Mouse (Mus musculus) hindbrain, embryonic 12.5 days (tissue): ENCODE data around the gene Nprl3. TPM values are rescaled to one million over a fixed set of nuclear protein-coding genes. Genes with fewer than 3 reads are reported as not detected.

Experiments
- ATAC-seq: fragments of 200-750 bp; cut with Nextera tagmentation; 2 replicates; pipeline ENCODE4 v1.8.0; 2017; ENCODE audit warnings: moderate TSS enrichment; ENCODE audit not compliant: low FRiP score
- H3K27ac ChIP-seq: fragments of 300-500 bp; sonication (generic); 2 replicates; pipeline ENCODE4 v1.5.1; 2016; ENCODE audit warnings: mild to moderate bottlenecking
- H3K27me3 ChIP-seq: fragments of 300-500 bp; sonication (generic); 2 replicates; pipeline ENCODE4 v1.6.1; 2016; ENCODE audit warnings: mild to moderate bottlenecking
- H3K36me3 ChIP-seq: fragments of 300-500 bp; sonication (generic); 2 replicates; pipeline ENCODE4 v1.6.1; 2016; ENCODE audit warnings: mild to moderate bottlenecking
- H3K4me1 ChIP-seq: fragments of 300-500 bp; sonication (generic); 2 replicates; pipeline ENCODE4 v1.6.1; 2016
- H3K4me2 ChIP-seq: fragments of 300-500 bp; sonication (generic); replicated peaks from 2 replicates; pipeline ENCODE4 v1.6.1; 2016; ENCODE audit warnings: mild to moderate bottlenecking
- H3K4me3 ChIP-seq: fragments of 300-500 bp; sonication (generic); 2 replicates; pipeline ENCODE4 v1.5.1; 2016; ENCODE audit warnings: mild to moderate bottlenecking
- H3K9ac ChIP-seq: fragments of 300-500 bp; sonication (generic); 2 replicates; pipeline ENCODE4 v1.6.1; 2016; ENCODE audit warnings: mild to moderate bottlenecking, moderate library complexity
- H3K9me3 ChIP-seq: fragments of 300-500 bp; sonication (generic); replicated peaks from 2 replicates; pipeline ENCODE4 v1.6.1; 2016; ENCODE audit warnings: mild to moderate bottlenecking
- WGBS: fragments of 180-500 bp; shearing (Covaris S2); methylation state at CpG from one replicate; pipeline ENCODE4 v1.1.7; 2016; 5-methylcytosine and 5-hydroxymethylcytosine counted together
- polyA plus RNA-seq: library from polyadenylated mRNA; unstranded; fragments of >200 nt; fragmentation: Nextera tagmentation; extraction: Ambion mirVana; gene quantifications from 2 replicates; pipeline ENCODE4 v1.2.1, GENCODE M21; 2016

Nprl3 gene
- polyA plus RNA-seq, 1 experiment from 2014 or later, result 51.3 TPM

DNA sequence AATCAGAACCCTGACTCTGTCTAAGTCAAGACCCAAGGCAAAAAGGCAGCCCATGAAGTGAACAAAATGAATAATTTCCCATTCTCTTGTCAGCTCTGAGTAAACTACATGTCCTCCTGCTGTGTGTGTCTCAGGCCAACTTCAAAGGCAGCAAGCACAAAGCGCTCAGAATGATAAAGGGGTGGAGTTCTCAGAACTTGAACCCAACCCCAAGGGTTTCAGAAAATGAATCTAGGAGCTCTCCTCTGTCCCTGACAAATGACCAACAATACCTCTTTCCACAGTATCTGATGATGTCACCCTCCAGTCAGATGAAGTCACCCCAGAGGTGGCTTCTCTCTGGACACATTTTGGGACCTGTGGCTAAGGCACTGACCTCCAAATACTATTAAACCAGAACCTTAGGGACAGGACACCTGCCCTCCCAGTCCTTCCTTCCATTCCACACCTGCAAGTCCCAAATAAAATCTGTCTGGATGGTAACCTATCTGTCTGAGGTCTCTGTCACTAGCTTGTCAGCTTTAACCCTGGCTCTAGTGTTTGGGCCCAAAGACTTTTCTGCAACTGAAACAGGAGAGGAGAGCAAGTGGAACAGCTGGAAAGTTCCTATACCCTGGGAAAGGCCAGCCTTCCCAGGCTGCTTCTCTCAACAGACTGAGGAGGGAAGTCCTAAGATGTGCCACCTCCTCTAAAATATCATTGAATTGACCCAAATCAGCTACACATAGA, 14.1 kb upstream of the Nprl3 start:
- no peak for ATAC-seq
- Histone ChIP-seq H3K9ac (no peak overlapping the region), H3K4me1 (no peaks in the 10 kb centered on the region), H3K4me2 (no peak overlapping the region), H3K36me3 (no peaks in the 10 kb centered on the region), H3K27ac (no peak overlapping the region), H3K4me3 (no peak overlapping the region), H3K9me3 (no peaks in the 10 kb centered on the region), H3K27me3 (peaks cover 16% of the 10 kb centered on the region; the same call in 1 of the 2 replicates)
- 63% methylated on average over 1 of the region's 1 CpGs for WGBS

DNA sequence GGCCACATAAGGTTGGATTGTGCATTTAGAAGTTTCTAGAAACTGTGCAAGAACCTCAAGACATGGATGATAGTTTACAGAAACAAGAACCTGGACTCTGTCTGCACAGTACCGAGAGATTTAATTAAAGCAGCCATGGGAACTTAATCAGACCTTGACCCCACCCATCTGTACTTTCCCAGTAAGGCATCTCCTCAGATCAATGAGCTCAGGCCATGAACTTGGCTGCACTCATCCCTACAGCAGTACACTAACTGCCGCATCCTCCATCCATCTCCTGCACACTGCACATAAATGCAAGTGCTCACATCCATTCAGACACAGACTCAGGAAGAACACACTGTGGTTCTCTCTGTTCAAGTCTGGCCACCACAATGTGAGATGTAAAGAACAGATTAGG, 13.1 kb upstream of the Nprl3 start:
- Histone ChIP-seq H3K27me3 (peaks cover 22% of the 10 kb centered on the region; the same call in 1 of the 2 replicates), H3K4me2 (no peak overlapping the region), H3K27ac (no peak overlapping the region), H3K9me3 (no peaks in the 10 kb centered on the region), H3K36me3 (no peaks in the 10 kb centered on the region), H3K4me3 (no peak overlapping the region), H3K9ac (no peak overlapping the region), H3K4me1 (no peaks in the 10 kb centered on the region)
- no peak for ATAC-seq
- 75% methylated on average over 2 of the region's 2 CpGs for WGBS

DNA sequence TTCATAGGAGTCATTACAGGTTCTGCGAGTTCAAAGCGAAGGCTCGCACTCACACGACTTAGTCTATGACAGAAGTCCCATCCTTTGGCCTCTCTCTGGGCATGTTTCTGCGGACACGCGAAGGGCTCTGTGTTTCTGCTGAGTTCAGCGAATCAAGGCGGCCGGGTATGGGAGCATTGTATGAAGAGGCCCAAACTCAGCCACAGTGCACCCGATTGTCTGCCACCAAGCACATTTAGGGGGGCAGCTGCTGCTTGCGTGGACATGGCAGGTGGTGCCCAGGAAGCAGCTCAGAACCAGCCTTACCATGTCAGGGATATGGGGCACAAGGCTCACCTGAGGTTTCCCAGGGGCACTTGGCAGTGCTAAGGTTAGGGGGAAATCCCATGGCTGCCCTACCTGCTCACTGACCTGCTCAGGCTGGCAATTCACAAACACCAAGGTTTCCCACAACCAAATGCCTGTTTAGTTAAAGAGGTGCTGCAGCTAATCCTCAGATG, 11.0 kb upstream of the Nprl3 start:
- WGBS, result 82% methylated on average over 12 of the region's 12 CpGs
- Histone ChIP-seq H3K27me3 (peaks cover 22% of the 10 kb centered on the region; the same call in 1 of the 2 replicates), H3K27ac (no peak overlapping the region), H3K9me3 (no peaks in the 10 kb centered on the region), H3K4me2 (no peak overlapping the region), H3K4me1 (no peaks in the 10 kb centered on the region), H3K9ac (no peak overlapping the region), H3K4me3 (no peak overlapping the region), H3K36me3 (no peaks in the 10 kb centered on the region)
- ATAC-seq, result no peak

DNA sequence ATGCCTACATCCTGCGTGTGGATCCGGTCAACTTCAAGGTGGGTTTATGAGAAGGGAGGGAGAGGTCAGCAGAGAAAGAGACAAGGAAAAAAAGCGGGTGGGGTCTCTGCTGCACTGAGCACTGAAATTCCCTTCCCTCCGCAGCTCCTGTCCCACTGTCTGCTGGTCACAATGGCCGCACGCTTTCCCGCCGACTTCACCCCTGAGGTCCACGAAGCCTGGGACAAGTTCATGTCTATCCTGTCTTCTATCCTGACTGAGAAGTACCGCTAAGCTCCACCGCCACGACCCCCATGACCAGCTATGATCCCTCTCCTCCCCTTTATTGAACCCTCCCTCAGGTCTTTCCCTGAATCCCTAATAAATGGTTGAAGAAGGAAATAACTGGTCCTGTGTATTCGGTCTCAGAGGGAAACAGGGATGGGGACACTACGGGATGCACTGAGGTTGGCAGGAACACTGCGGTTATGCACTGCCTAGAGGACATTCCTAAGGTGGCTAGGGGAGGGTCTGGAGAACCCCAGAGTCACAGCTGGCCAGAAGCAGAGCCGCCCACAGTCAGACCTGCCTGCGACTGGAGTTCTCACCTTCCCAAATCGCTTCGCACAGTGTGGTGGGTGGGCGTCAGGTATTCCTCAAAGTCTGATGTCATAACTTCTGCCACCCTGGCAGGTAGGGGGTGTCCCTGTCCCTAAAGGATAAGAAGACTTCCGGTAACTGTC, 10.4 kb upstream of the Nprl3 start:
- no peaks in the 10 kb centered on the region for H3K36me3 ChIP-seq
- no peak for ATAC-seq
- 72% methylated on average over 21 of the region's 21 CpGs for WGBS
- no peak overlapping the region for H3K4me2 ChIP-seq
- H3K27me3 ChIP-seq, result peaks cover 22% of the 10 kb centered on the region; the same call in 1 of the 2 replicates
- no peaks in the 10 kb centered on the region for H3K4me1 ChIP-seq
- no peak overlapping the region for H3K9ac ChIP-seq
- no peaks in the 10 kb centered on the region for H3K9me3 ChIP-seq
- H3K4me3 ChIP-seq, result no peak overlapping the region
- no peak overlapping the region for H3K27ac ChIP-seq

DNA sequence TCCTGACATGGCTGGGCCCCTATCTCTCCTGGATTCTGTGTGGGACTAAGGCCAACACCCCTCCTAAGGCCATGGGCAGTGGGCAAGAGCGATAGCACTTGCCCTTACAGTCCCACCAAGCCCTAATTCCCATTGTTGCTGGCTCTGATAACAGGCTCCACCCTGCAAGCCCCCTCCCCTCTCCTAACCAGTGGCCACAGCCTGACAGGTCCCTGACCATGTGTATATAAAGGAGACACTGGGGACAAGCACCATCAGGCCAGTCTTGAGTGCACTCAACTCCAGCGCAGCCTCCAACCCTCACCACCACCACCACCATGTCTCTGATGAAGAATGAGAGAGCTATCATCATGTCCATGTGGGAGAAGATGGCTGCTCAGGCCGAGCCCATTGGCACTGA, 8.8 kb upstream of the Nprl3 start, which contains the start of gene Hba-x:
Hba-x (plus strand) TSS at position 54 of the 400 bp plus-strand sequence.
- H3K9me3 ChIP-seq, result no peaks in the 10 kb centered on the region
- no peak within 1 kb of the TSS for H3K4me2 ChIP-seq
- 75% methylated on average over 3 of the region's 3 CpGs for WGBS
- H3K9ac ChIP-seq, result no peak within 1 kb of the TSS
- H3K27ac ChIP-seq, result no peak within 1 kb of the TSS
- H3K36me3 ChIP-seq, result no peaks in the 10 kb centered on the region
- no peak within 1 kb of the TSS for H3K4me3 ChIP-seq
- no peaks in the 10 kb centered on the region for H3K4me1 ChIP-seq
- peaks cover 22% of the 10 kb centered on the region; the same call in 1 of the 2 replicates for H3K27me3 ChIP-seq
- no peak for ATAC-seq

DNA sequence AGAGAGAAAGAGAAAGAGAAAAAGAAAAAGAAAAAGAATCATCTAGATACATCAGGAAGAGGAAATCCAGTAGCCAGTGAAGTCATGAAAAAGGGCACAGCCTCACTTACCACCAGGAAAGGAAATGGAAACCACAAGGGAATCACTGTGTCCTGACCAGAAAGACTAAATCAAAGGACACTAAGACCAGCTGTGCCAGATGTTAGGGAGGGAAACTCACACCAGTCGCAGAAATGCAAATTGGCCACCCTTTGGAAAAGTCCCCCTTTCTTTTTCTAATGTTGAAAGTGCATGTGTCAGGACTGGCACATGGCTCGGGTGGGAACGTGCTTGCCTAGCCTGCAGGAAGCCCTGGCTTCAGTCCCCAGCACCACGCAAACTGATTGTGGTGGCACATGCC, 3.7 kb upstream of the Nprl3 start:
- H3K9me3 ChIP-seq, result no peaks in the 10 kb centered on the region
- 0 out of 2 replicates have a peak, but pooled peaks cover 2% of the 10 kb centered on the region for H3K27me3 ChIP-seq
- no peak for ATAC-seq
- peaks cover 10% of the 10 kb centered on the region for H3K4me1 ChIP-seq
- no peak overlapping the region for H3K4me2 ChIP-seq
- H3K36me3 ChIP-seq, result no peaks in the 10 kb centered on the region
- no peak overlapping the region for H3K27ac ChIP-seq
- H3K9ac ChIP-seq, result no peak overlapping the region
- no peak overlapping the region for H3K4me3 ChIP-seq
- WGBS, result 38% methylated on average over 4 of the region's 4 CpGs

DNA sequence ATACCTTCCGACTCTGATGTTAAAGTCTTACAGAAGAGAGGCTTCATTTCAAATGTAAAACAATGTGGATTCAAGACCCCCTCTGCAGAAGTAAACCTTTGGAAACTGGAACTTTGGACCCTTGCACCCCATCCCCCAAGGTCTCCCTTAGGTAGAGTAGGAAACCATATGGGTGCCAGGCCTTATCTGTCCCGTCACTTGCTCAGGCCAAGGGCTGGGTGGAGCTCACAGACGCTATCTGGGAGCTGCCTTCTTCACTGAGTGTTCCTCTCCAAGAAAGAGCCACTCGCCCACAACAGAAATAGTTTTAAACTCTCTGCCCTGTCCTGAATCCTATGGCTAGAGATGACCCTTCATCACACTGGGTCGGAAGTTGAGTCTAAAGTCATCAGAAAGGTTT, 1.4 kb upstream of the Nprl3 start:
- Histone ChIP-seq H3K9me3 (no peaks in the 10 kb centered on the region), H3K36me3 (no peaks in the 10 kb centered on the region), H3K27me3 (no peaks in the 10 kb centered on the region), H3K27ac (no peak overlapping the region), H3K9ac (no peak overlapping the region), H3K4me2 (no peak overlapping the region), H3K4me3 (no peak overlapping the region), H3K4me1 (peaks cover 15% of the 10 kb centered on the region)
- 82% methylated on average over 5 of the region's 5 CpGs for WGBS
- no peak for ATAC-seq

DNA sequence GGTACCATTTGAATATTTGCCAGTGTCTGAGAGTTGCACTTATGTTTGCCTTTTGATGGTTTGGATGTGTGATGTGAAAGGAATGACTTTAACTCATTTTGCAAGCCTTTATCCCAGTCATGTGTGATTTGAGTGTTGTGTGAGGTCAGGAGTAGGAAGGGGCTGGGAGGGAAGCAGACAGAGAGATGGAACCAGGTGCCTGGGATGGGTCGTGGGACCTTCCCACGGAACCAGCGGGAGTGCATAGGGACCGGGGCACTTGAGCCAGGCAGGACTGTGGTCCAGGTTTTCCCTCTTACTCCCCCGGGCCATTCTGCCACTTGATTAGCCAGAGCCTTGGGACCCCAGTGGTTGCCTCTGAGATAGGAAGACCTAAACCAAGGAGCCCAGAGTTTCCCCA, 457 bp upstream of the Nprl3 start:
- Histone ChIP-seq H3K27me3 (no peaks in the 10 kb centered on the region), H3K9ac (peak overlapping the region; percentile 87), H3K4me3 (peak overlapping the region; percentile 69), H3K4me2 (peak overlapping the region; percentile 56), H3K9me3 (no peaks in the 10 kb centered on the region), H3K27ac (peak overlapping the region; percentile 97; the same call in 1 of the 2 replicates), H3K36me3 (no peaks in the 10 kb centered on the region), H3K4me1 (peaks cover 15% of the 10 kb centered on the region)
- WGBS, result 21% methylated on average over 5 of the region's 5 CpGs
- ATAC-seq, result peak; percentile 42

DNA sequence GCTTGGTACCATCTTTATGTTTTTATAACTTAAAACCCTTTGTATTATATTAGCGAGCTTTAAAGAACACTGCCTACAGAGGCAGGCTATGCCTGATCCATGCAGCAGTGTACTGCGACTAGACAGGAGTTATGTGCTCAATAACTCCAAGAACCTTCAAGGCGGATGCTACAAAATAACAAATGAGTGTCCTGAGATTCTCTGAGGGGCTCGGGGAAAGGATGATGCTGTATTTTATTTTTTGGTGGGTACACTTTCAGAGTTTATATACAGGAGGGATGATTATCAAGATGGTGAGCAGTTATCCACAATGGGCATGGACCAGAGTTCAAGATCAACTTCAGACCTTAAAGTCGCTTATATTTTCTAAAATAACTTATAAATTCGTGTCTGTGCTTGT, 731 bp downstream of the Nprl3 start:
- no peaks in the 10 kb centered on the region for H3K9me3 ChIP-seq

DNA sequence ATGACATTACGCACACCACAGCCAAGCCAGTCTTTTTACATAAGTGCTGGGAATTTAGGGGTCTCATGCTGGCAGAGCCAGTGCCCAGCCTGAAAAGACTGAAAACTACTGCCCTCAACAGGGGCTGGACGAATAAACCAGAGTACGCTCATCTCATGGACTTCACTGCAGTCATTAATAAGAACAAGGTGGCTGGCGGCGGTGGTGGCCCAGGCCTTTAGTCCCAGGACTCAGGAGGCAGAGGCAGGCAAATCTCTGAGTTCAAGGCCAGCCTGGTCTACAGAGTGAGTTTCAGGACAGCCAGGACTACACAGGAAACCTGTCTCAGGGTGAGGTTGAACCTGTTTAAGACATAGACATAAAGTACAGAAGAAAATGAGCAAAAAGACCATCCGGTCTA, 1.3 kb downstream of the Nprl3 start:
- no peak overlapping the region for H3K4me3 ChIP-seq
- no peaks in the 10 kb centered on the region for H3K27me3 ChIP-seq
- H3K9me3 ChIP-seq, result no peaks in the 10 kb centered on the region
- 0 out of 2 replicates have a peak, but pooled peaks cover 4% of the 10 kb centered on the region for H3K36me3 ChIP-seq
- H3K9ac ChIP-seq, result no peak overlapping the region
- ATAC-seq, result no peak
- H3K4me2 ChIP-seq, result no peak overlapping the region
- H3K27ac ChIP-seq, result no peak overlapping the region
- WGBS, result 94% methylated on average over 6 of the region's 6 CpGs
- peaks cover 15% of the 10 kb centered on the region for H3K4me1 ChIP-seq

More for the DNA sequence above, 731 bp downstream of the Nprl3 start:
- 31% methylated on average over 6 of the region's 6 CpGs for WGBS
- Histone ChIP-seq H3K36me3 (0 out of 2 replicates have a peak, but pooled peaks cover 4% of the 10 kb centered on the region), H3K4me1 (peaks cover 15% of the 10 kb centered on the region), H3K27me3 (no peaks in the 10 kb centered on the region), H3K27ac (peak overlapping the region; percentile 97), H3K4me3 (peak overlapping the region; percentile 69), H3K9ac (peak overlapping the region; percentile 87), H3K4me2 (peak overlapping the region; percentile 56)
- peak; percentile 5; the same call in 1 of the 2 replicates for ATAC-seq

DNA sequence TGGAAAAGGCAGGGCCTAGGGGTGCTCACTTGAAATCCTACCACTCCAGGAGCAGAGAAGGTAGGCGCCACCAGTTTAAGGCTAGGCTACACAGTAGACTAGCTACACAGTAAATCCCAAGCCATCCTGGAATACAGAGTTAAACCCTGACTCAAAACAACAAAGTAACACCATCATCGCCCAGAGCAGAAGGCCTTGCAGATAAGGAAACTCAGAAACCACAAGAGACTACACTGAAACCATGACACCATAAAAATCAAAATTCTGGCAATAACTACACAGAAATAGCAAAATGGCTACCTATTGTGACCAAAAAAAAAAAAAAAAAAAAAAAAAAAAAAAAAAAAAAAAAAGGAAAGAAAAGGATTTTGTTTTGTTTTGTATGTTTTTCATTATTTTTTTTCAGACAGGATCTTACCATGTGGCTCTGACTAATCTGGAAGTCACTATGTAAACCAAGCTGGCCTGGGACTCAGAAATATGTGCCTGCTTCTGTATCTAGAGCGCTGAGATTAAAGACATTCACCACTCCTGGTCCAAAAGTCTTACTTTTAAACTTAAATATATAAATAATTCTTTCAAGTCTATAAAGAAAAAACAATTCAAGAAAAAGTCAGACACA, 2.3 kb downstream of the Nprl3 start:
- no peaks in the 10 kb centered on the region for H3K9me3 ChIP-seq
- H3K4me3 ChIP-seq, result no peak overlapping the region

More for the DNA sequence above, 2.3 kb downstream of the Nprl3 start:
- ATAC-seq, result no peak
- Histone ChIP-seq H3K4me2 (no peak overlapping the region), H3K9ac (no peak overlapping the region), H3K36me3 (peaks cover 11% of the 10 kb centered on the region; the same call in 1 of the 2 replicates), H3K27me3 (no peaks in the 10 kb centered on the region), H3K4me1 (peaks cover 15% of the 10 kb centered on the region), H3K27ac (no peak overlapping the region)
- 93% methylated on average over 3 of the region's 3 CpGs for WGBS
